9 mouse cellular contexts compared by ENCODE assay signal in genomic region chr11:98088224-98088623, GRCm38 (mm10). TPM values are rescaled to one million over a fixed set of nuclear protein-coding genes. Genes with fewer than 3 reads are reported as not detected.
A peak's percentile ranks its signal among the peaks of the same experiment; 100 is the strongest.
DNase-seq lines count a peak whose midpoint lies in the region; ATAC-seq and TF ChIP-seq lines count a peak whose summit lies in the region.
"Had no signal": no experiment of that assay in that cellular context is flagged by ENCODE, and none has a peak within 500 bp of the region (broad histone marks: within the 10 kb centered on the region; RNA-seq: fewer than 3 reads in every experiment).

No protein-coding gene starts in this region.

- peak overlapping the region; percentile 33; the same call in 1 of the 2 replicates for H3K4me2 ChIP-seq in heart, embryonic 16.5 days (ENCODE audit: low read depth, low read length)
- peak overlapping the region; percentile 28; the same call in 1 of the 2 replicates for H3K4me2 ChIP-seq in lung, embryonic 14.5 days

- WGBS in heart, embryonic 16.5 days: 39% methylated on average over 7 of the region's 7 CpGs
- 44% methylated on average over 7 of the region's 7 CpGs for WGBS in lung, embryonic 14.5 days

- H3K4me3 ChIP-seq in heart, embryonic 16.5 days (ENCODE audit: low read length): no peak overlapping the region
- no peak overlapping the region for H3K4me3 ChIP-seq in lung, embryonic 14.5 days (ENCODE audit: low read depth, low read length)

- intact Hi-C loops in heart, postnatal 25 days (cut with DNase I): no loop called here

- H3K4me1 ChIP-seq in heart, embryonic 16.5 days (ENCODE audit: control insufficient read depth, insufficient read depth, low read length): peaks cover 10% of the 10 kb centered on the region
- no peaks in the 10 kb centered on the region for H3K4me1 ChIP-seq in lung, embryonic 14.5 days (ENCODE audit: insufficient read depth)

- H3K9ac ChIP-seq in heart, embryonic 16.5 days (ENCODE audit: low read length): no peak overlapping the region
- no peak overlapping the region for H3K9ac ChIP-seq in lung, embryonic 14.5 days

- H3K36me3 ChIP-seq in heart, embryonic 16.5 days (ENCODE audit: control insufficient read depth, insufficient read depth): peaks cover 29% of the 10 kb centered on the region
- peaks cover 37% of the 10 kb centered on the region; the same call in 1 of the 2 replicates for H3K36me3 ChIP-seq in lung, embryonic 14.5 days (ENCODE audit: insufficient read depth)

- peak; percentile 72 for ATAC-seq in heart, embryonic 16.5 days (replicated peaks; ENCODE audit: extremely low read depth, insufficient read depth, low FRiP score)
- no peak for ATAC-seq in lung, embryonic 14.5 days (ENCODE audit: insufficient read depth)

- no peaks in the 10 kb centered on the region for H3K27me3 ChIP-seq in heart, embryonic 16.5 days (ENCODE audit: control insufficient read depth, insufficient read depth, low read length)
- H3K27me3 ChIP-seq in lung, embryonic 14.5 days (ENCODE audit: insufficient read depth, low read length): no peaks in the 10 kb centered on the region
- H3K27me3 ChIP-seq: CH12.LX had no signal

- H3K9me3 ChIP-seq in heart, embryonic 16.5 days (replicated peaks; ENCODE audit: control insufficient read depth, low read length): no peaks in the 10 kb centered on the region
- H3K9me3 ChIP-seq in lung, embryonic 14.5 days (ENCODE audit: low read depth, low read length): no peaks in the 10 kb centered on the region

- TF ChIP-seq CTCF in lung, embryonic 14.5 days (IDR thresholded peaks at IDR 0.05; ENCODE audit: low read depth): no peak

- DNase-seq in heart, adult 11 months: peak; percentile 91
- no peak for DNase-seq in heart, postnatal 25 days (ENCODE audit: low spot score)
- DNase-seq in urinary bladder, postnatal 36 days (ENCODE audit: low spot score in 2 of 2): peak; percentile 13 to 47
- no peak for DNase-seq in urinary bladder, adult 2 months (ENCODE audit: low spot score)
- peak; percentile 56 for DNase-seq in lung, embryonic 14.5 days
- DNase-seq in frontal cortex, postnatal 36 days (ENCODE audit: low spot score in 2 of 2): no peak
- no peak for DNase-seq in thymus, postnatal 36 days

- peak overlapping the region; percentile 46 for H3K27ac ChIP-seq in heart, embryonic 16.5 days (ENCODE audit: low read length)
- no peak overlapping the region for H3K27ac ChIP-seq in lung, embryonic 14.5 days (ENCODE audit: low read depth)

RNA-seq across cellular contexts. Expression of gene Stac2, which starts 35.0 kb away (rescaled TPM):
- total RNA-seq in heart, postnatal 25 days (2021): under 1 TPM; 0.13 to 0.25 TPM
- 0.14 and 0.41 TPM in 2 replicates for polyA plus RNA-seq in urinary bladder, adult 2 months (2012; rRNA removed)
- 0.62 and 0.75 TPM in 2 replicates for polyA plus RNA-seq in heart, embryonic 16.5 days (2015; fragmentation: Nextera tagmentation; extraction: Ambion mirVana)
- 0.05 and 0.14 TPM in 2 replicates for polyA plus RNA-seq in lung, embryonic 14.5 days (2014; fragmentation: Nextera tagmentation; extraction: Ambion mirVana)
- total RNA-seq: CH12.LX had no signal

Comparison
In these comparisons a context has a peak if more than half of its experiments do, and no peak if none do; other contexts are left out.
1. DNase-seq: peak in heart, adult 11 months (single experiment), urinary bladder, postnatal 36 days (2 of 2) and lung, embryonic 14.5 days (single experiment); none in heart, postnatal 25 days (single experiment), urinary bladder, adult 2 months (single experiment), frontal cortex, postnatal 36 days (0 of 2) and thymus, postnatal 36 days (0 of 2).